Comparison of ENCODE assay signal across 26 mouse cellular contexts in the genomic region with DNA sequence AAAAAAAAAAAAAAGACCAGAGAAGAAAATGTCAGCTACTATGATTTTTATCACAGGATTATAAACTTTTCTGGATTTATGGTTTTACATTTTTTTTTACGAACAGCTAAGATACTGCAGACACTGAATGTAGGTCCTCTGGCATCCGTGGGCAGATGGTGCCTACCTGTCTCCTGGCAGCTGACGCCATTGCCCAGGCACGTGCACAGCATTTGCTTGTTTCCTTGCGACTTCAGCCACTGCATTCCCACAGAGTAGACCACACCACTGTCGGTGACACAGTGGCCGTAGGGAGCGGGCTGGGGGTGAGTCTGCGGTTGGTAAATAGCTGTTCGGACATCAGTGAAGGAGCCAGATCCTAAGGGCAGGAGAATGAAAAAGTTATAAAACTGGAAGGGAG. TPM values are rescaled to one million over a fixed set of nuclear protein-coding genes. Genes with fewer than 3 reads are reported as not detected.
A peak's percentile ranks its signal among the peaks of the same experiment; 100 is the strongest.
DNase-seq lines count a peak whose midpoint lies in the region; ATAC-seq and TF ChIP-seq lines count a peak whose summit lies in the region.
"Had no signal": no experiment of that assay in that cellular context is flagged by ENCODE, and none has a peak within 500 bp of the region (broad histone marks: within the 10 kb centered on the region; RNA-seq: fewer than 3 reads in every experiment).

No protein-coding gene starts in this region.

- peak; percentile 55 for TF ChIP-seq POLR2A in myocyte (IDR thresholded peaks at IDR 0.05; ENCODE audit: insufficient read length, low read depth)

- no peak overlapping the region for H3K9ac ChIP-seq in liver, postnatal 0 days (replicated peaks)
- H3K9ac ChIP-seq: embryonic facial prominence, embryonic 12.5 days; forebrain, embryonic 12.5 days had no signal

- TF ChIP-seq EP300 in liver, postnatal 0 days (IDR thresholded peaks at IDR 0.05; ENCODE audit: low read depth): no peak

- ATAC-seq in liver, postnatal 0 days: peak; percentile 6
- ATAC-seq: activated CD4-positive, CD25-positive, alpha-beta regulatory T cell, adult 4 months; CD4-positive, CD25-positive, alpha-beta regulatory T cell, adult 4 months; forebrain, embryonic 14.5 days; forebrain, embryonic 16.5 days; Patski had no signal

- no peaks in the 10 kb centered on the region for H3K9me3 ChIP-seq in liver, postnatal 0 days (ENCODE audit: low read length)
- H3K9me3 ChIP-seq in E14TG2a.4 (ENCODE audit: low read length): no peaks in the 10 kb centered on the region
- H3K9me3 ChIP-seq: embryonic facial prominence, embryonic 10.5 days; embryonic facial prominence, embryonic 12.5 days; forebrain, embryonic 10.5 days; forebrain, embryonic 12.5 days had no signal

- 86% methylated on average over 10 of the region's 10 CpGs for WGBS in liver, postnatal 0 days (ENCODE audit: insufficient replicate concordance)

- peaks cover 7% of the 10 kb centered on the region; the same call in 1 of the 2 replicates for H3K4me1 ChIP-seq in liver, postnatal 0 days (ENCODE audit: insufficient read depth)
- H3K4me1 ChIP-seq in E14TG2a.4 (replicated peaks; ENCODE audit: low read depth, low read length): peaks cover 84% of the 10 kb centered on the region
- H3K4me1 ChIP-seq: embryonic facial prominence, embryonic 10.5 days; forebrain, embryonic 12.5 days had no signal

- H3K79me2 ChIP-seq in myocyte (ENCODE audit: control insufficient read depth, insufficient read depth): peaks cover 54% of the 10 kb centered on the region

- H3K27ac ChIP-seq in liver, postnatal 0 days (ENCODE audit: low read depth): no peak overlapping the region
- H3K27ac ChIP-seq: embryonic facial prominence, embryonic 10.5 days; embryonic facial prominence, embryonic 12.5 days; forebrain, embryonic 10.5 days; forebrain, embryonic 12.5 days had no signal

- H3K4me3 ChIP-seq in liver, postnatal 0 days (ENCODE audit: low read depth, low read length): no peak overlapping the region
- H3K4me3 ChIP-seq in E14TG2a.4 (replicated peaks; ENCODE audit: low read length): peak overlapping the region; percentile 62
- no peak overlapping the region for H3K4me3 ChIP-seq in myocyte
- H3K4me3 ChIP-seq: embryonic facial prominence, embryonic 10.5 days; embryonic facial prominence, embryonic 12.5 days; erythroblast, embryonic 14.5 days; forebrain, embryonic 10.5 days; forebrain, embryonic 12.5 days had no signal

- no peak for DNase-seq in liver, postnatal 0 days
- no peak for DNase-seq in liver
- DNase-seq in brain, adult 2 months (ENCODE audit: low read depth, low spot score): peak; percentile 6
- no peak for DNase-seq in cerebellum, adult 11 months
- DNase-seq in kidney, adult 8-10 months: no peak
- DNase-seq: adrenal gland, adult 8-10 months; adrenal gland, postnatal 14 days; adrenal gland, postnatal 36 days; B cell, adult 2 months; cerebellum, adult 11-12 months; cerebellum, adult 2 months; cerebellum, adult 9-10 months; cerebellum, postnatal 25 days had no signal

- peaks cover 42% of the 10 kb centered on the region for H3K36me3 ChIP-seq in liver, postnatal 0 days (replicated peaks; ENCODE audit: insufficient read depth, low read length)
- peaks cover 93% of the 10 kb centered on the region for H3K36me3 ChIP-seq in E14TG2a.4 (ENCODE audit: insufficient read depth, low read length)
- peaks cover 89% of the 10 kb centered on the region for H3K36me3 ChIP-seq in myocyte (ENCODE audit: control insufficient read depth, insufficient read depth)

- no peak for TF ChIP-seq CTCF in liver, postnatal 0 days (IDR thresholded peaks at IDR 0.05; ENCODE audit: low read depth)
- no peak for TF ChIP-seq CTCF in E14TG2a.4 (conservative IDR thresholded peaks at IDR 0.05; ENCODE audit: low read length)

- no peak overlapping the region for H3ac ChIP-seq in myocyte (ENCODE audit: control insufficient read depth, insufficient read length)

- H3K4me2 ChIP-seq in liver, postnatal 0 days (ENCODE audit: low read depth, low read length): no peak overlapping the region
- H3K4me2 ChIP-seq in myocyte (ENCODE audit: low read depth): no peak overlapping the region
- H3K4me2 ChIP-seq: embryonic facial prominence, embryonic 12.5 days; forebrain, embryonic 12.5 days had no signal

- no peaks in the 10 kb centered on the region for H3K27me3 ChIP-seq in liver, postnatal 0 days (ENCODE audit: insufficient read depth, low read length)
- H3K27me3 ChIP-seq in E14TG2a.4 (ENCODE audit: insufficient read depth, low read length): no peaks in the 10 kb centered on the region
- no peaks in the 10 kb centered on the region for H3K27me3 ChIP-seq in myocyte (ENCODE audit: control insufficient read depth, insufficient read depth, insufficient read length)
- H3K27me3 ChIP-seq: CH12.LX; embryonic facial prominence, embryonic 12.5 days; forebrain, embryonic 12.5 days; Patski had no signal

TF ChIP-seq in myocyte, 11 proteins besides CTCF, POLR2A, EP300 and RAD21:
- no peak for TF ChIP-seq MYOG (IDR thresholded peaks at IDR 0.05; ENCODE audit: control insufficient read depth in 1 of 3, insufficient read depth in 1 of 3, insufficient read length in 2 of 3, low read depth in 2 of 3)
- TF ChIP-seq POLR2AphosphoS2 (IDR thresholded peaks at IDR 0.05; ENCODE audit: insufficient read length, low read depth): peak; percentile 87
- TF ChIP-seq MAX (IDR thresholded peaks at IDR 0.05; ENCODE audit: low read depth): no peak
- no peak for TF ChIP-seq REST (IDR thresholded peaks at IDR 0.05; ENCODE audit: insufficient read depth, insufficient read length)

RNA-seq across cellular contexts. Expression of a gene that starts 10.2 kb away (rescaled TPM):
- polyA plus RNA-seq in liver, postnatal 0 days (2015; fragmentation: Nextera tagmentation; extraction: Ambion mirVana): 380 and 450 TPM in 2 replicates
- polyA plus RNA-seq in myocyte (2012; fragmentation: generic; extraction: Trizol): 1,265 TPM
